Mouse (Mus musculus) bone marrow, adult 2 months (tissue): ENCODE measurements around the gene Tek.

ENCODE experiments used
- CTCF ChIP-seq: fragments of 200-500 bp; IDR thresholded peaks from 2 replicates; pipeline ENCODE4 v1.5.1; 2011; ENCODE audit warnings: low read length, control low read depth; ENCODE audit not compliant: control insufficient read depth, insufficient read depth
- POLR2A ChIP-seq: fragments of 200-500 bp; IDR thresholded peaks from 2 replicates; pipeline ENCODE4 v1.6.1; 2011; ENCODE audit warnings: low read depth, mild to moderate bottlenecking, control low read depth, low read length, borderline replicate concordance; ENCODE audit not compliant: control insufficient read depth

- TF ChIP-seq CTCF: no peak
- TF ChIP-seq POLR2A: no peak
These were observed 90.9 kb downstream of the Tek start for GRCm38 (mm10) chr4:94829924-94830386.
